Mouse (Mus musculus) right cerebral cortex, adult 18-20 months (tissue): ENCODE data around the gene Prkcz.

Experiments used
- DNase-seq: peaks from one replicate; pipeline ENCODE4 v3.0.0; 2022; ENCODE audit warnings: mixed read lengths

Prkcz gene

DNA sequence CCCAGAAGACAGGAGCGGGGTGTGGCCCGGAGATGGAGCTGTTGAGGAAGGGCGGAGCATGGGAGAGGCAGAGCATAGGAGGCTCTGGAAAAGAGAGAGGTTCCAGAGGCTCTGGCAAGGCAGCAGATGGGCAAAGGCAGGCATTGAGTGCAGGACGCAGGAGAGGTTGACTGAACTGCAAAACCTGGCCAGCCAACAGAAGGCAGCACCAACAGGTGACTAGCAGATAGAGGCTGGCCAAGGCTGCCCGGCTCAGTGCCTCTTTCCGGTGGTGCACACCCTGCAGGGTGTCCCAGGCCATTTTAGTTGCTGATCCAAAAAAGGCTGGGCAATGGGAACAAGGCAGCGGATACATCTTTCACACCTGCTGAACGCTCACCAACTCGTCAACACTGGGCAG lies 119.4 kb downstream of the Prkcz start:
- DNase-seq = no peak

GRCm38 (mm10) chr4:155239494-155239893 lies 121.7 kb downstream of the Prkcz start:
- no peak for DNase-seq

DNA sequence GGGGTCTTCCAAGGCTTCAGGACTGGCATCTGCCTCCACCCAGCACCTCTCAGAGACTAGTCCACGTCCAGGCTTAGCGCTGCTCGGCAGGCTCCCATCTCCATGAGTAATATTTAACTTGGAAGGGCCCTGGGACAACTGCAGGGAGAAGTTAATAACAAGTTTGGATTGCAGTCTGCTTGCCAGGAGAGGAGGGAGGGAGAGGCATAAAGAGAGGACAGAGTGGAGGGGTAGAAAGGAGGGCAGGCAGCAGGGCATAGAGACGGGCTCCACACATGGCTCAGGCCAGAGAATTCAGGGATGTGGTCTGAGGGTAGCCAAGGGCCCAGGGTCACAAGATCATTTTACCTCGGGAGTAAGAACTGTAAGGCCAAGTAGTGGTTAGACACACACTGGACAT lies 122.9 kb downstream of the Prkcz start:
- no peak for DNase-seq

DNA sequence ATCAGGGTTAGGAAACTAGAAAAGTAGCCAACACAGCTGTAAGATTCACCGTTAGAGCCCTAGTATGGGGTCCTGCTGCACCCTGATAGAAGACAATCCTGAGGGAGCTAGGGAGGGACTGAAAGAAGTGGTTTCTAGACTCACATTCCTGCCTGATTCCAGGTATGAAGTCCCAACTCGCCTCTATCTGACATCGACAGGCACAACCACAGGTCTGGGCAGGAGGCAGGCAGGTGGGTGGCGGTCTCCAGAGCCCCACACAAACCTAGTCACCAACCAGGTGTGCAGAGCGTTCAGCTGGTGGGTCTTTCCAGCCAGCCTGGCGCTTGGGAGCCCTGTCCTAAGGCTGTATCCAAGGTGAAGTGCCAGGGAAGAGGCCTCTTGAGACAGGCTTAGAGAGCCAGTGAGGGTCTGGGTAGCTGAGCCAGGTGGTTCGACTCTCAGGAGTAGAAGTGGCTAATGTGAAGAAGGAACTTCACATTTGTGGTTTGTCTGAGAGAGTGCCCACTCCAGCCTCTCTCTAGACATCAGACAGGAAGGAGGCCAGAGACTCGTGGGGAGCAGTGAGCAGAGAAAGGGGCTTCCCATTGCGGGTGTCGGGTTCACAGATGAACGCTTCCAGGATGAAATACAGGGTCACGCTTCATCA lies 124.3 kb downstream of the Prkcz start:
- DNase-seq = no peak

DNA sequence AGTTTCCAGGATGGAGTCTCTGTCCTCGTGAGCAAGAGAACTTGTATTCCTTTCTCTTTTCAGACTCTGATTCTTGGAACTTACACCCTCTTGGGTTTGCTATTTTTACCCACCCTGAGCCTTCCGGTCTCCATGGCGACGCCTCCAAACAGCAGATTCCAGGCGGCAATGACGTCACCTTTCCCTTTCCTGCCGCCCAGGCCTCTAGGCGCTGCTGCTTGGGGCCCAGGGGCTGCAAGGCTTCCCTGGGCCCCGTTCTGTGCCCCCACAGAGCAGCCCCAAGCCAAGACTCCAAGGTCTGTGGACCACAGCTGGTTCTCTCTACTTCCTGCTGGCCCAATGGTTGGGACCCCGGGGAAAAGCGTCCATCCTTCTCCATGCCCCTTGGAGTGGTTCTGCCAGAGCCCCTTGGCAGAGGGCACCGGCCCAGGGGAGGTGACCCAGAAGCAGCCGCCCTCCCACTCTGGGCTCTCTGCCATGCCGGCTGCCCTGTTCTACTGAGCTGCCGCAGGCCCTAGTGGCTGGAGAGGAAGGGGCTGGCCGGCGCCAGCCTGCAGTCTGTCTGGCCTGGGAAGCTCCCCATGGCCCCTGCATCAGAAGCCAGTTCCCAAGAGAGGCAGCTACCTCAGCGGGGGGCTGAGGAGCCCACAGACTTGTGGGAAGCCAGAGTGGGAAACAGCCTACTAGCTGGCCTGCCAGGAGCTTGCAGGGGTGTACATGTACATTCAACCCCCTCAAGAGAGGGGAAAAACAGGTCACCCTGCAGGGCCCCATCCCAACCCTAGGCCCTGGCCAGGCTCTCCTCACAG lies 125.6 kb downstream of the Prkcz start:
- DNase-seq = peak; percentile 96

DNA sequence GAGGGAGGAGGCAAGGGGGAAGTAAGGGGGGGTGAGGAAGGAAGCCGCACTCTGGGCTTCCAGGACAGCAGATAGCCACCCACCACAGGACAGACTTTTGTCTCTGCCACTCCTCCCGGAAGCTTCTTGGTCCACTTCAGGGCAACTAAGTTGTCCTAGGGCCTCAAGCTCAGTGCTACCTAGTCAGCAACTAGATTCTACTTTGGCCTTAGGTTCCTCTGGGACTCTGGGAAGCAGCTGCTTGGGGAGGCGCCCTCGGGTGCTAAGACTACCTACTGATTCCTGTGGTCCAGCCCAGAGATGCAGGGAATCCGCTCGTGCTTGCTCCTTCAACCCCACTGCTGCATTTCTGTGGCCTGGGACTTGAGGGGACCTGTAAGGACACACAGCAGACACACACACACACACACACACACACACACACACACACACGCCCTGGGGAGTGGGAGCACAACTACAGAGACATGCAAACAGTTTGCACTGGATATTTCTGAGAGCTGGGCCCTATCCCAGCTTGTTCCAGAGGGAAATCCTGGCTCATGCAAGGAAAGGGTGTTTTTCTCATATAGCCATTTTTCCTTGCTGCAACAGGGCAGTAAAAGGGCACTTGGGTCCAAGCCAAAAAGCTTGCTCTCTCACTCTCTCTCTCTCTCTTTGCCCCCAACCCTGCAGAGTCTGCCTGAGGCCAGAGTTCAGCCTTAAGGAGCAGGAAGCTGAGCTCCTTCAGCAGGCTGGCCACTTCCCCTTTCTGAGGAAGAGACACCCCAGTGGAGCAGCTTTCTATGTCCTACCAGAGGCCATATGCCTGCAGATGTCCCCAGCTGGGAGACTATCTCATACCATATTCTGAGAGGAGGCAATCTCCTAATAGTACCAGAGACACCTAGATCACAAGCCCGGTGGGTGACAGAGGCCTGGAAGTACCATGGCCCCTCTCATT lies 126.5 kb downstream of the Prkcz start:
- DNase-seq = no peak

DNA sequence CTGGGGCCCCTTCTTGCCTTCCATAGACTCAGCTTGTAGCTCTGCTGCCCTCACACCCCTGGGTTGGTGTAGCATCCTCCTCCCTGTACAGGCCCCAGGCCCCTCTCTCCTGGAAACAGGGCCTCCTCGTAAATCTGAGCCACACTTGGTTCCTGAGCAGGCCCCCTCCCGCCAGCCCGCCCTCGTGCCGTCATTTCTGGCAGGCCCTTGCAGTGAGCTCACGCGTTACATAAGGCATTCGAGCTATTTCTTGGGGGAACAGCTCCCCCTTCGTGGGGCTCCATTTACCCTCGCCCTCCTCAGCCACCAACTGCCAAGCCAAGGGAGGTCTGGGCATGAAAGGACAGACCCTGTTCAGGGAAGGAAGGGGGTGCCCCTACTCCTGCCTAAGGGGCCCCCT lies 127.3 kb downstream of the Prkcz start:
- DNase-seq = peak; percentile 92

- DNase-seq = no peak
Measured at GRCm38 (mm10) chr4:155228461-155228860, 132.7 kb downstream of the Prkcz start.

- DNase-seq = no peak
Measured at GRCm38 (mm10) chr4:155227986-155228385, 133.2 kb downstream of the Prkcz start.

GRCm38 (mm10) chr4:155225918-155226317 lies 135.2 kb downstream of the Prkcz start:
- DNase-seq = no peak

GRCm38 (mm10) chr4:155223594-155224528 lies 137.3 kb downstream of the Prkcz start:
- DNase-seq = no peak

DNA sequence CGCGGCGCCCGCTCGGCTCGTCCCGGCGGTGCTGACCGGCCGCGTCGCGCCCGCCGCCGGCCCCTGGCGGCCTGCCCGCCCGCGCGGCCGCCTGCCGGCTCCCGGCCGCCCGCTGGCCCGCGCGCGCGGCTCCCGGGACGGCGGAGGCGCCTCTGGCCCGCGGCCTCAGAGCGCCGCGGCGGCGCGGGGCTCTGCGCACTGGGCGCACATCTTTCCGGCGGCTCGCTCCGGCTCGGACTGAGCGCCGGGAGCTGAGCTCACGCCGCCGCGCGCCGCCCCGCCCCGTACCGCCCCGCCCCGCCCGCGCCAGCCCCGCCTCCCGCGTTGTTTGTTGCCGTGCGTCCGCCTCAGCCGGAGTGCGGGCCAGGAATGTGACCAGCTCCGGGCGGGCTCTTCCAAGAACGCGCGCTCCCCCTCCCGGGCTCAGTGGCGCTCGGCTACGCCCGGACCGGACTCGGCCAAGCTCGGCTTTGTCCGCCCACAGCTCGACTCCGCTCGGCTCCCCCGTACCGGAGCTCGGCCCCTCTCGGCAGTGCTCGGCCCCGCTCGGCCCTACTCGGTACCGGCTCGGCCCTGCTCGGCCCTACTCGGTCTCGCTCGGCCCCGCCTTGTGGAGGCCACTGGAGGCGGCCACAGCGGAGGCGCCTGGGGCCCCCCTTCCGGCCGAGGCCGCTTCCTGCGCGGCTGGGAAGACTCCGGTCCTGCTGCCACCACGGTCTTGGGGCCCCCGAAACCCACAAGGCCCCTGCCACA lies 138.1 kb downstream of the Prkcz start:
- DNase-seq = peak; percentile 98

DNA sequence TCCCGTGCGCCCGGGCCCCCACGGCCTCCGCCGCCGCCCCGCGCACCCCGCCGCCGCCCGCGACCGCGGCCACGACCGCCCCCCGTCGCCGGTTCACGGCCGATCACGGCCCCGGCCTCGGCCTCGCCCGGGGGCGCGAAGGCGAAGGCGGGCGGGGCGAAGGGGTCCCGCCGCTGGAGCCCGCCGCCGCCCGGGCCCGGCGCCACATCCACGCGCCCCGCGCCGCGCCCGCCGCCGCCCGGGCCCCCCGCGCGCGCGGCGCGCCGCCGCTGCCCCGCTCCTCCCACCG lies 138.7 kb downstream of the Prkcz start, which contains the start of gene Ski:
Gene Ski, minus strand, starts transcription at position 41 of the 289 bp plus-strand sequence.
- DNase-seq = no peak

GRCm38 (mm10) chr4:155221599-155222551 lies 139.3 kb downstream of the Prkcz start:
- peak; percentile 81 for DNase-seq

- DNase-seq = no peak
Measured at GRCm38 (mm10) chr4:155221106-155221505, 140.1 kb downstream of the Prkcz start.

GRCm38 (mm10) chr4:155220213-155221100 lies 140.7 kb downstream of the Prkcz start:
- no peak for DNase-seq

DNA sequence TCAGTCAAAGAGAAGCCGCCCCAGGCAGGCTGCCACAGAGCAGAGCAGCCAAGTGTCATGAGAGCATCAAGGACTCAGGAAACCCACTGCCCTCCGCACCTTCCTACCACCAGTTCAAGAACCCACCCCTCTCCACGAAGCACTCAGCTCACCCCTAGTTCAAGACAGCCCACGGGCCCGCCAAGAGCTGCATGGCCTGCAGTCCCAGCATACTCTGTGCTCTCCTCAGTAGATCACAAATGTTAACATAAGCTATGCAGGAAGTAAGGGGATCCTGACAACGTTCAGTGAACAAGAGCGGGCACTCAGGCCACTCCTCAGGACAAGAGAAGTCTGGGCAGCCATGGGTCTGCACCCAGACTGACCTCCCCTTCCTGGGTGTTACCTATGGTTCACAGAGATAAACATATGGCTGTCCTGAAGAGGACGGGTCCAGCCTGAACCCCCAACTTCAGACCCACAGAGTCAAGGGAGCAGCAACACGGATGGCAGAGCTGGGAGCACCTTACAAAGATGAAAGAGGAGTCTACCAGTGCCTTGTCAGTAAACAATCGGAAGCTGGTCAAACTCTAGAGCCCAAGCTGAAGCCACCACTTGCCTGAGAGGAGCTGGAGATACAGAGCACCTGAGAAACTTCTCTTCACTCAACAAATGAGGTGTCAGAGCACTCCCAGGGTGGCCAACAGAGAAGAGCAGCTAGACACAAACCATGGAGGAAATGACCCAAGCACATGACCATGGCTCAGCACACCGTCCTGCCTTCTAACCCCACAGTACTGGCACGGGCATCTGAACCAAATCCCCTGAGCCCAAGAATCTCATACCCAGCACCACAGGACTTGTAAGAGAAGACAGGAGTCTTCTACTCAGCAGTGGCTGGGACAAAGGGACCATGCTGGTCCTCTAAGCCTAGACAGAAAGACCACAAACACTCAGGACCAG lies 141.6 kb downstream of the Prkcz start:
- no peak for DNase-seq
